Mouse (Mus musculus): ENCODE measurements at regions not wholly inside any gene's neighbourhood (a gene's known extent, or its start where the extent isn't known, plus 50 kb on each side); places are given as distances from the start of the nearest gene placed in this dataset.

GRCm38 (mm10) chr3:52859848-52860247 is 157.2 kb downstream of the Cog6 start:
- DNase-seq (ENCODE audit: low spot score in 2 of 2) = no peak

GRCm38 (mm10) chr3:52859266-52859825 is 157.7 kb downstream of the Cog6 start:
- DNase-seq (ENCODE audit: low spot score in 2 of 2) = no peak

- no peak for DNase-seq (ENCODE audit: low spot score in 2 of 2)
Observed at GRCm38 (mm10) chr3:52858259-52858658, 158.8 kb downstream of the Cog6 start.

- no peak for DNase-seq (ENCODE audit: low spot score in 2 of 2)
Observed at GRCm38 (mm10) chr3:52857076-52857475, 160.0 kb downstream of the Cog6 start.

- DNase-seq (ENCODE audit: low spot score in 2 of 2) = no peak
Observed at GRCm38 (mm10) chr3:52854560-52854959, 162.5 kb downstream of the Cog6 start.

- DNase-seq (ENCODE audit: low spot score in 2 of 2) = no peak
Observed at GRCm38 (mm10) chr3:52853126-52853525, 163.9 kb downstream of the Cog6 start.

- no peak for DNase-seq (ENCODE audit: low spot score in 2 of 2)
Observed at GRCm38 (mm10) chr3:52845166-52845565, 171.9 kb downstream of the Cog6 start.

GRCm38 (mm10) chr3:52843998-52844397 is 173.0 kb downstream of the Cog6 start:
- peak; percentile 27 to 60 for DNase-seq (ENCODE audit: low spot score in 2 of 2)

GRCm38 (mm10) chr3:52842866-52843425 is 174.1 kb downstream of the Cog6 start:
- no peak for DNase-seq (ENCODE audit: low spot score in 2 of 2)

GRCm38 (mm10) chr3:52840160-52840953 is 176.7 kb downstream of the Cog6 start:
- no peak for DNase-seq (ENCODE audit: low spot score in 2 of 2)

- no peak for DNase-seq (ENCODE audit: low spot score in 2 of 2)
Observed at GRCm38 (mm10) chr3:52838020-52838419, 179.0 kb downstream of the Cog6 start.

- no peak for DNase-seq (ENCODE audit: low spot score in 2 of 2)
Observed at GRCm38 (mm10) chr3:52837527-52837926, 179.5 kb downstream of the Cog6 start.

- DNase-seq (ENCODE audit: low spot score in 2 of 2) = no peak
Observed at GRCm38 (mm10) chr3:52836780-52837179, 180.3 kb downstream of the Cog6 start.

- no peak for DNase-seq (ENCODE audit: low spot score in 2 of 2)
Observed at GRCm38 (mm10) chr3:52832421-52832820, 184.6 kb downstream of the Cog6 start.

- no peak for DNase-seq (ENCODE audit: low spot score in 2 of 2)
Observed at GRCm38 (mm10) chr3:52831986-52832385, 185.1 kb downstream of the Cog6 start.

- DNase-seq (ENCODE audit: low spot score in 2 of 2) = no peak
Observed at GRCm38 (mm10) chr3:52830101-52830500, 186.9 kb downstream of the Cog6 start.

GRCm38 (mm10) chr3:52829069-52829468 is 188.0 kb downstream of the Cog6 start:
- DNase-seq (ENCODE audit: low spot score in 2 of 2) = no peak

- no peak for DNase-seq (ENCODE audit: low spot score in 2 of 2)
Observed at GRCm38 (mm10) chr3:52828473-52828872, 188.6 kb downstream of the Cog6 start.

GRCm38 (mm10) chr3:52822848-52823247 is 194.2 kb downstream of the Cog6 start:
- DNase-seq (ENCODE audit: low spot score in 2 of 2) = no peak

- DNase-seq (ENCODE audit: low spot score in 2 of 2) = no peak
Observed at GRCm38 (mm10) chr3:52821450-52821849, 195.6 kb downstream of the Cog6 start.

GRCm38 (mm10) chr3:52818401-52818800 is 198.6 kb downstream of the Cog6 start:
- no peak for DNase-seq (ENCODE audit: low spot score in 2 of 2)

- no peak for DNase-seq (ENCODE audit: low spot score in 2 of 2)
Observed at GRCm38 (mm10) chr3:52817416-52817815, 199.6 kb downstream of the Cog6 start.

- no peak for DNase-seq (ENCODE audit: low spot score in 2 of 2)
Observed at GRCm38 (mm10) chr3:52815497-52815896, 201.5 kb downstream of the Cog6 start.

Data from frontal cortex, postnatal 10 days (tissue).